Mouse (Mus musculus): ENCODE data around the gene Adk. TPM values are rescaled to one million over a fixed set of nuclear protein-coding genes. Genes with fewer than 3 reads are reported as not detected.

Adk gene
- polyA plus RNA-seq, 1 experiment from 2014 or later = 475 TPM

GRCm38 (mm10) chr14:21253321-21253992 is 201.1 kb downstream of the Adk start:
- H3K27ac ChIP-seq (ENCODE audit: low read depth) = no peak overlapping the region
- WGBS (ENCODE audit: insufficient replicate concordance) = 87% methylated on average over 5 of the region's 5 CpGs
- no peak overlapping the region for H3K4me2 ChIP-seq (ENCODE audit: low read depth, low read length)
- H3K36me3 ChIP-seq (replicated peaks; ENCODE audit: insufficient read depth, low read length) = no peaks in the 10 kb centered on the region; the same call in 1 of the 2 replicates
- H3K27me3 ChIP-seq (ENCODE audit: insufficient read depth, low read length) = no peaks in the 10 kb centered on the region
- H3K4me3 ChIP-seq (ENCODE audit: low read depth, low read length) = no peak overlapping the region
- no peaks in the 10 kb centered on the region for H3K4me1 ChIP-seq (ENCODE audit: insufficient read depth)
- H3K9ac ChIP-seq (replicated peaks) = no peak overlapping the region
- TF ChIP-seq EP300 (IDR thresholded peaks at IDR 0.05; ENCODE audit: low read depth) (no peak), CTCF (IDR thresholded peaks at IDR 0.05; ENCODE audit: low read depth) (no peak)
- DNase-seq (no peak), ATAC-seq (no peak)
- no peaks in the 10 kb centered on the region for H3K9me3 ChIP-seq (ENCODE audit: low read length)

- H3K9me3 ChIP-seq (ENCODE audit: low read length) = no peaks in the 10 kb centered on the region
- H3K9ac ChIP-seq (replicated peaks) = no peak overlapping the region
- no peaks in the 10 kb centered on the region for H3K27me3 ChIP-seq (ENCODE audit: insufficient read depth, low read length)
- ATAC-seq (no peak), DNase-seq (no peak)
- no peaks in the 10 kb centered on the region; the same call in 1 of the 2 replicates for H3K36me3 ChIP-seq (replicated peaks; ENCODE audit: insufficient read depth, low read length)
- H3K4me1 ChIP-seq (ENCODE audit: insufficient read depth) = no peaks in the 10 kb centered on the region
- no peak overlapping the region for H3K4me2 ChIP-seq (ENCODE audit: low read depth, low read length)
- no peak overlapping the region for H3K4me3 ChIP-seq (ENCODE audit: low read depth, low read length)
- H3K27ac ChIP-seq (ENCODE audit: low read depth) = no peak overlapping the region
- WGBS (ENCODE audit: insufficient replicate concordance) = 79% methylated on average over 2 of the region's 2 CpGs
- TF ChIP-seq EP300 (IDR thresholded peaks at IDR 0.05; ENCODE audit: low read depth) = no peak
- peak; percentile 36; the same call in 1 of the 2 replicates for TF ChIP-seq CTCF (IDR thresholded peaks at IDR 0.05; ENCODE audit: low read depth)
These were observed 201.6 kb downstream of the Adk start for GRCm38 (mm10) chr14:21253993-21254339.

GRCm38 (mm10) chr14:21268229-21268628 is 215.9 kb downstream of the Adk start:
- Histone ChIP-seq H3K9me3 (ENCODE audit: low read length) (no peaks in the 10 kb centered on the region), H3K27ac (ENCODE audit: low read depth) (no peak overlapping the region), H3K36me3 (replicated peaks; ENCODE audit: insufficient read depth, low read length) (no peaks in the 10 kb centered on the region), H3K27me3 (ENCODE audit: insufficient read depth, low read length) (no peaks in the 10 kb centered on the region), H3K4me3 (ENCODE audit: low read depth, low read length) (no peak overlapping the region), H3K4me2 (ENCODE audit: low read depth, low read length) (no peak overlapping the region), H3K9ac (replicated peaks) (no peak overlapping the region), H3K4me1 (ENCODE audit: insufficient read depth) (no peaks in the 10 kb centered on the region)
- TF ChIP-seq EP300 (IDR thresholded peaks at IDR 0.05; ENCODE audit: low read depth) (no peak), CTCF (IDR thresholded peaks at IDR 0.05; ENCODE audit: low read depth) (no peak)
- ATAC-seq (peak; percentile 54), DNase-seq (no peak)
- WGBS (ENCODE audit: insufficient replicate concordance) = 81% methylated on average over 8 of the region's 8 CpGs

GRCm38 (mm10) chr14:21271472-21271871 is 219.1 kb downstream of the Adk start:
- no peak overlapping the region for H3K9ac ChIP-seq (replicated peaks)
- DNase-seq = no peak
- ATAC-seq = peak; percentile 46
- WGBS (ENCODE audit: insufficient replicate concordance) = 59% methylated on average over 4 of the region's 4 CpGs
- H3K27me3 ChIP-seq (ENCODE audit: insufficient read depth, low read length) = no peaks in the 10 kb centered on the region
- peaks cover 5% of the 10 kb centered on the region; the same call in 1 of the 2 replicates for H3K4me1 ChIP-seq (ENCODE audit: insufficient read depth)
- no peaks in the 10 kb centered on the region for H3K36me3 ChIP-seq (replicated peaks; ENCODE audit: insufficient read depth, low read length)
- H3K4me2 ChIP-seq (ENCODE audit: low read depth, low read length) = no peak overlapping the region
- no peak overlapping the region for H3K4me3 ChIP-seq (ENCODE audit: low read depth, low read length)
- H3K27ac ChIP-seq (ENCODE audit: low read depth) = no peak overlapping the region
- TF ChIP-seq EP300 (IDR thresholded peaks at IDR 0.05; ENCODE audit: low read depth) = no peak
- TF ChIP-seq CTCF (IDR thresholded peaks at IDR 0.05; ENCODE audit: low read depth) = no peak
- no peaks in the 10 kb centered on the region for H3K9me3 ChIP-seq (ENCODE audit: low read length)

- no peak overlapping the region for H3K4me2 ChIP-seq (ENCODE audit: low read depth, low read length)
These were observed 223.4 kb downstream of the Adk start for GRCm38 (mm10) chr14:21275786-21276185.

GRCm38 (mm10) chr14:21278290-21278689 is 225.9 kb downstream of the Adk start:
- peaks cover 16% of the 10 kb centered on the region for H3K4me1 ChIP-seq (ENCODE audit: insufficient read depth)
- H3K4me2 ChIP-seq (ENCODE audit: low read depth, low read length) = 0 out of 2 replicates have a peak overlapping the region, but pooled peaks have one; percentile 1
- no peaks in the 10 kb centered on the region for H3K36me3 ChIP-seq (replicated peaks; ENCODE audit: insufficient read depth, low read length)
- no peaks in the 10 kb centered on the region for H3K9me3 ChIP-seq (ENCODE audit: low read length)
- no peak overlapping the region for H3K4me3 ChIP-seq (ENCODE audit: low read depth, low read length)
- H3K27me3 ChIP-seq (ENCODE audit: insufficient read depth, low read length) = no peaks in the 10 kb centered on the region
- H3K27ac ChIP-seq (ENCODE audit: low read depth) = peak overlapping the region; percentile 73
- H3K9ac ChIP-seq (replicated peaks) = no peak overlapping the region
- 91% methylated on average over 2 of the region's 2 CpGs for WGBS (ENCODE audit: insufficient replicate concordance)
- TF ChIP-seq EP300 (IDR thresholded peaks at IDR 0.05; ENCODE audit: low read depth) (no peak), CTCF (IDR thresholded peaks at IDR 0.05; ENCODE audit: low read depth) (no peak)
- ATAC-seq (peak; percentile 80), DNase-seq (no peak)

More at GRCm38 (mm10) chr14:21275786-21276185, 223.4 kb downstream of the Adk start:
- TF ChIP-seq EP300 (IDR thresholded peaks at IDR 0.05; ENCODE audit: low read depth) (no peak), CTCF (IDR thresholded peaks at IDR 0.05; ENCODE audit: low read depth) (no peak)
- H3K36me3 ChIP-seq (replicated peaks; ENCODE audit: insufficient read depth, low read length) = no peaks in the 10 kb centered on the region
- 48% methylated on average over 1 of the region's 1 CpGs for WGBS (ENCODE audit: insufficient replicate concordance)
- H3K27ac ChIP-seq (ENCODE audit: low read depth) = 0 out of 2 replicates have a peak overlapping the region, but pooled peaks have one; percentile 34
- H3K4me1 ChIP-seq (ENCODE audit: insufficient read depth) = peaks cover 12% of the 10 kb centered on the region
- H3K9me3 ChIP-seq (ENCODE audit: low read length) = no peaks in the 10 kb centered on the region
- no peaks in the 10 kb centered on the region for H3K27me3 ChIP-seq (ENCODE audit: insufficient read depth, low read length)
- ATAC-seq (no peak), DNase-seq (no peak)
- no peak overlapping the region for H3K4me3 ChIP-seq (ENCODE audit: low read depth, low read length)
- no peak overlapping the region for H3K9ac ChIP-seq (replicated peaks)
